Mouse (Mus musculus): ENCODE measurements around the gene Grin2d. TPM values are rescaled to one million over a fixed set of nuclear protein-coding genes. Genes with fewer than 3 reads are reported as not detected.

Gene Grin2d
- total RNA-seq, 1 experiment from 2014 or later, result not detected

GRCm38 (mm10) chr7:45902481-45903002 lies 24.4 kb upstream of the Grin2d start:
- ATAC-seq (ENCODE audit: extremely low read depth, insufficient number of reproducible peaks, low FRiP score, poor library complexity, severe bottlenecking), result no peak

- ATAC-seq (ENCODE audit: extremely low read depth, insufficient number of reproducible peaks, low FRiP score, poor library complexity, severe bottlenecking), result no peak
Measured at GRCm38 (mm10) chr7:45901562-45901961, 23.4 kb upstream of the Grin2d start.

- peak; percentile 24; the same call in 1 of the 2 replicates for ATAC-seq (ENCODE audit: extremely low read depth, insufficient number of reproducible peaks, low FRiP score, poor library complexity, severe bottlenecking)
Measured at GRCm38 (mm10) chr7:45898125-45898524, 19.9 kb upstream of the Grin2d start.

DNA sequence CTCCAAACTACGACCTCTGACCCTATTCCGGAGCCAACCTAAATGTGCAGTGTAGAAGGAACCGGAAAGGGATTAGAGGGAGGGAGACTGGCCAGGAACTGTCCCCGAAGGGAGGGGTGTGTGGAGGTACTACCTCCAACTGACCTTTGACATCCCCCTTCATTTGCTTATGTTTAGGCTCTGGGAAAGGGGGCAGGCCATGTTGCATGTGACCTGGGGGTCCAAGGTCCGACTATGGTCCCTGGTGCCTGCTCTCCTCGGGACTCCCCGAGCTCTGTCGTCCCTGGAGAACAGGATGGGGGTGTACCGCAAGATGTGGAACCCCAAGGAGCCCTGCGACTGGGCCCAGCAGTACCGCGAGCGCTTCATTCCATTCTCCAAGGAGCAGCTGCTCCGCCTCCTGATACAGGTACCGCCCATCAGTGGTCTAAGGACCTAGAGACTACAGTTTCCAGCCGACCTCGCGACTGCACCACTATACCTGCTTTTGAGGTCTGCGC lies 19.1 kb upstream of the Grin2d start:
- ATAC-seq (ENCODE audit: extremely low read depth, insufficient number of reproducible peaks, low FRiP score, poor library complexity, severe bottlenecking), result no peak

- peak; percentile 83 for ATAC-seq (ENCODE audit: extremely low read depth, insufficient number of reproducible peaks, low FRiP score, poor library complexity, severe bottlenecking)
Measured at GRCm38 (mm10) chr7:45896517-45897257, 18.5 kb upstream of the Grin2d start, which contains the start of the genes Syngr4 and Tmem143. Gene Syngr4 (minus strand): TSS chr7:45896714. Gene Tmem143 (plus strand): TSS chr7:45896941.

- ATAC-seq (ENCODE audit: extremely low read depth, insufficient number of reproducible peaks, low FRiP score, poor library complexity, severe bottlenecking), result no peak
Measured at GRCm38 (mm10) chr7:45895931-45896516, 17.8 kb upstream of the Grin2d start.

DNA sequence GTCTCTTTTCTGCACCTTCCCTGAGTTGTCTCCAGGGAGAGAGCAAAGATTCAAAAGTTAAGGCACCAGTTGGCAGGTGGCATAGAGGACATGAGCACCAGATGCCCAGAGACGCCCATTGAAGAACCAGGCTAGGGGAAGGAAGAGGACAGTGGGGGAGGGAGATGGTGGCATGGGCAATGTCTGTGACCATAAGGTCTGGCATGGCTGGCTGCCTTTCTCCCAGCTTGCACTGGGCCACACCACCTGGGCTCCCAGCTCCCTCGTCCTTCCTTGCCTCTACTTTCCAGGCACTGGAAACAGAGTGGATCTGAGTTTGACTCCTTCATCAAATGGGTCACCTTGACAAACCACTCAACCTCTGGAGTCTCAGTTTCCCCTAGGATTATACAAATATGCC lies 14.5 kb upstream of the Grin2d start:
- ATAC-seq (ENCODE audit: extremely low read depth, insufficient number of reproducible peaks, low FRiP score, poor library complexity, severe bottlenecking), result no peak

DNA sequence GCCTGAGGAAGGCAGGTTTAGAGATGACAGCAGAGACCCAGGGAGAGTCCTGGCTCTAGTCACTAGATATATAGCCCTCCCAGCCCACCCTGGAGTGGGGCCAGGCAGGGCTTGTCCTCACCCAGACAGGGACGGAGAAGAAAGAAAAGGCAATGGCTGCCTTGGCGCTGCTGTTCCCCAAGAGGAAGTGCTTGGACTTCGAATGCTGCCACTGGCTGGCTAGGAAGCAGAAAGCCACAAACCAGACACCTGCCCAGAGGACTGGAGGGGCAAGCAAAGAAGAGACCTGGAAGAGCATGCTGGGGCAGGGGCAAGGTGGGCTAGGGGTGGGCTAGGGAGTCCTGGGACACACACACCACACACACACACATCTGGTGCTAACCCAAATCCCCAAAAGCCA lies 9.1 kb upstream of the Grin2d start:
- no peak for ATAC-seq (ENCODE audit: extremely low read depth, insufficient number of reproducible peaks, low FRiP score, poor library complexity, severe bottlenecking)

- no peak for ATAC-seq (ENCODE audit: extremely low read depth, insufficient number of reproducible peaks, low FRiP score, poor library complexity, severe bottlenecking)
Measured at GRCm38 (mm10) chr7:45881011-45881410, 2.8 kb upstream of the Grin2d start.

GRCm38 (mm10) chr7:45880531-45880930 lies 2.4 kb upstream of the Grin2d start:
- ATAC-seq (ENCODE audit: extremely low read depth, insufficient number of reproducible peaks, low FRiP score, poor library complexity, severe bottlenecking), result no peak

- no peak for ATAC-seq (ENCODE audit: extremely low read depth, insufficient number of reproducible peaks, low FRiP score, poor library complexity, severe bottlenecking)
Measured at GRCm38 (mm10) chr7:45876895-45877294, 1.3 kb downstream of the Grin2d start.

DNA sequence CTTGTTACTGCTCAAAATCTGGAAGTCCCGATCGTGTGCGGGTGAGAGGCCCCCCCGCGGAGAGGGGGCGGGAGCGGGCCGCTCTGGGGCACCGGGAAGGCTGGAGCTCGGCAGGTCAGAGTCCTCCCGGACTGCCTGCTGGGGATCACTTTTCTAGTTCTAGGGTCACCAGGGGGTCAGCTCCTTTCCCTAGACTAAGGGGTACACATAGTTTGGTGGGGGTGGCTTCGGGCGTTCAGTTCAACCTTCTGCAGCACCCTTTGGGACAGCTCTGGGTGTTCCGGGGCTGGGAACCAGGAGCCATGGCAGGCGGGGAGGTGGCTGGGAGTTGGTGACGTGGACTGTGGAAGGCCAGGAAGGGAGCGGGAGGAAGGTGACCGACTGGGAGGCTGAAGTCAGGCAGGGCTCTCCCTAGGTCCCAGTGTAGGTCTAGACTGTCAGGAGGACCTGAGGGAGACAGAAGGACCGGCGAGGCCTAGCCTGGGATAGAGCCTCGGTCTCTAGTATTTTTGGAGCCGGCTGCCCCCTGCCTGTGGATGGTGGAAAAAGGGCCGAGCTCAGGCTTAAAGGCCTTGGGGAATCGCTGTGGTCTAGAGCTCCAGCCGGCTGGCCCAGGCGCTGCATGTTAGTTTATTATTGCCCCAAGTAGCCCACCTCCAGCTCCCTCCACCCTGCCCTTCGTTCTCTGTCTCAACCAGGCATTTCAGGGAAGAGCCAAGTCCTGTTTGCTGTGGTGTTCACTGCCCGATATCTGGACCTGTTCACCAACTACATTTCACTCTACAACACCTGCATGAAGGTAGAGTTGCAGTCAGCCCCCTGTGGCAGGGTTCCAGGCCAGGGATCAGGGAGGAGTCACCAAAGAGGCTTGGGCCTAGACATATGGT lies 4.9 kb downstream of the Grin2d start:
- ATAC-seq (ENCODE audit: extremely low read depth, insufficient number of reproducible peaks, low FRiP score, poor library complexity, severe bottlenecking), result peak; percentile 27

DNA sequence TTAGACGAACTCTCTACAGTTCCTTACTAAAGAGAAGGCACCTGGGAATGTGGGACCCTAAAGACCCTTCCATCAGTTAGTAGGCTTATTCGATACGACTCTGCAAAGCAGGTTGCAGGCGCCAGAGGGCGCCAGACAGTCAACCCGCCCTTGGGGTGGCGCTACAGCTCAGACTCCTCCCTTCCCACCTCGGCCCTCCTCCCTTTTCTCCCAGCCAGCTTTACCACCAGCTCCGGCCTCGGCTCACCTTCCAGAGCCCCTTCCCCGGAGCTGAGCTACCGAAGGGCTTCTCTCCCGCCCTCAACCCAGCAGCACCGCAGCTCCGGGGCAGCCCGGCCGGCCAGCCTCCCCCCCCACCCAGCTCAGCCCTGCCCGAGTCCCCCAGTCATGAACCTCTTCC lies 5.6 kb downstream of the Grin2d start, which contains the start of gene Kdelr1:
TSS of gene Kdelr1 (plus strand) at position 149 of the 400 bp plus-strand sequence.
- peak; percentile 85 for ATAC-seq (ENCODE audit: extremely low read depth, insufficient number of reproducible peaks, low FRiP score, poor library complexity, severe bottlenecking)

GRCm38 (mm10) chr7:45870282-45871058 lies 7.7 kb downstream of the Grin2d start:
- ATAC-seq (ENCODE audit: extremely low read depth, insufficient number of reproducible peaks, low FRiP score, poor library complexity, severe bottlenecking), result no peak

- ATAC-seq (ENCODE audit: extremely low read depth, insufficient number of reproducible peaks, low FRiP score, poor library complexity, severe bottlenecking), result no peak
Measured at GRCm38 (mm10) chr7:45869787-45870186, 8.4 kb downstream of the Grin2d start.

DNA sequence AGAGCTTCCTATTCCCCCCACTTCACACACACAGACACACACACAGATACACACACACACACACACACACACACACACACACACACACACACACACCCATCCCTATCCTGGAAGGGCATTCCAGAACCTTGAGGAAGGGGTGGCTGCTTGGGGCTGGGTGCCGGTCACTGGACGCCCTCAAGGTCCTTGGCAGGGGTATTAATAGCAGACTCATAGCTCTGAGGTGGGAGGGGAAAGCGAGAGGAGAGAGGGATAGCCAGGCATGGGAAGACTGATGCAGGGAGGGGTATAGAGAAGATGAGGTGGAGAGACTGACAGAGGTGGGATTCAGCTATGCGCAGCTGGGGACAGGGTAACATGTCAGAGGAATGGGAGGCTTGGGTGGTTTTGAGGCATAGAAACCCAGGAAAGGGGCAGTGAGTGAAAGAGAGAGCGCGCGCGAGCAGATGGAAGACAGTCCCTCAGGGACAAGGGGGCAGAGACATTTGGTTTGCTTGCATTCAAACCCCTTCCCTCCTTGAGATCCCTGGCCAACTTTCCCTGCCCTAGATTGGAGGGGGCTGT lies 9.0 kb downstream of the Grin2d start:
- no peak for ATAC-seq (ENCODE audit: extremely low read depth, insufficient number of reproducible peaks, low FRiP score, poor library complexity, severe bottlenecking)

GRCm38 (mm10) chr7:45867871-45868270 lies 10.3 kb downstream of the Grin2d start:
- ATAC-seq (ENCODE audit: extremely low read depth, insufficient number of reproducible peaks, low FRiP score, poor library complexity, severe bottlenecking), result no peak
